Mouse (Mus musculus): ENCODE measurements around the gene Gm37240. TPM values are rescaled to one million over a fixed set of nuclear protein-coding genes. Genes with fewer than 3 reads are reported as not detected.

Gm37240 gene
- polyA plus RNA-seq, 1 experiment from 2014 or later = 0.21 TPM

- H3K27me3 ChIP-seq = no peaks in the 10 kb centered on the region
- no peaks in the 10 kb centered on the region for H3K9me3 ChIP-seq (replicated peaks)
- no peak overlapping the region for H3K4me3 ChIP-seq (replicated peaks)
- no peak overlapping the region for H3K9ac ChIP-seq
- H3K4me1 ChIP-seq (replicated peaks) = no peaks in the 10 kb centered on the region
- no peak overlapping the region for H3K27ac ChIP-seq
- no peak overlapping the region for H3K4me2 ChIP-seq
- DNase-seq = no peak
- 52% methylated on average over 13 of the region's 13 CpGs for WGBS (ENCODE audit: insufficient replicate concordance)
- no peaks in the 10 kb centered on the region for H3K36me3 ChIP-seq
- ATAC-seq (ENCODE audit: low read depth) = no peak
These were observed 509.2 kb downstream of the Gm37240 start for GRCm38 (mm10) chr3:85377946-85378702.

- Histone ChIP-seq H3K27ac (no peak overlapping the region), H3K4me2 (no peak overlapping the region), H3K36me3 (no peaks in the 10 kb centered on the region), H3K4me3 (replicated peaks) (no peak overlapping the region), H3K9ac (no peak overlapping the region), H3K4me1 (replicated peaks) (no peaks in the 10 kb centered on the region), H3K27me3 (no peaks in the 10 kb centered on the region), H3K9me3 (replicated peaks) (no peaks in the 10 kb centered on the region)
- DNase-seq (no peak), ATAC-seq (ENCODE audit: low read depth) (no peak)
- 63% methylated on average over 3 of the region's 3 CpGs for WGBS (ENCODE audit: insufficient replicate concordance)
These were observed 509.8 kb downstream of the Gm37240 start for GRCm38 (mm10) chr3:85377505-85377904.

GRCm38 (mm10) chr3:85376541-85376940 lies 510.8 kb downstream of the Gm37240 start:
- Histone ChIP-seq H3K9ac (no peak overlapping the region), H3K27ac (no peak overlapping the region), H3K4me1 (replicated peaks) (no peaks in the 10 kb centered on the region), H3K27me3 (no peaks in the 10 kb centered on the region), H3K36me3 (no peaks in the 10 kb centered on the region), H3K4me2 (no peak overlapping the region), H3K9me3 (replicated peaks) (no peaks in the 10 kb centered on the region), H3K4me3 (replicated peaks) (no peak overlapping the region)
- DNase-seq = no peak
- no peak for ATAC-seq (ENCODE audit: low read depth)
- 74% methylated on average over 2 of the region's 2 CpGs for WGBS (ENCODE audit: insufficient replicate concordance)

- Histone ChIP-seq H3K4me3 (replicated peaks) (no peak overlapping the region), H3K27ac (no peak overlapping the region), H3K9ac (no peak overlapping the region), H3K4me2 (no peak overlapping the region), H3K36me3 (no peaks in the 10 kb centered on the region), H3K9me3 (replicated peaks) (no peaks in the 10 kb centered on the region), H3K27me3 (no peaks in the 10 kb centered on the region), H3K4me1 (replicated peaks) (no peaks in the 10 kb centered on the region)
- no peak for ATAC-seq (ENCODE audit: low read depth)
- WGBS (ENCODE audit: insufficient replicate concordance) = 26% methylated on average over 3 of the region's 3 CpGs
- DNase-seq = no peak
These were observed 514.3 kb downstream of the Gm37240 start for GRCm38 (mm10) chr3:85373039-85373438.

GRCm38 (mm10) chr3:85369847-85370246 lies 517.5 kb downstream of the Gm37240 start:
- WGBS (ENCODE audit: insufficient replicate concordance) = 74% methylated on average over 10 of the region's 10 CpGs
- DNase-seq = no peak
- H3K9ac ChIP-seq = no peak overlapping the region

GRCm38 (mm10) chr3:85369157-85369556 lies 518.2 kb downstream of the Gm37240 start:
- DNase-seq = no peak
- H3K4me3 ChIP-seq (replicated peaks) = no peak overlapping the region
- ATAC-seq (ENCODE audit: low read depth) = no peak
- H3K9ac ChIP-seq = no peak overlapping the region
- H3K4me1 ChIP-seq (replicated peaks) = no peaks in the 10 kb centered on the region
- 75% methylated on average over 5 of the region's 5 CpGs for WGBS (ENCODE audit: insufficient replicate concordance)
- no peak overlapping the region for H3K4me2 ChIP-seq
- H3K9me3 ChIP-seq (replicated peaks) = no peaks in the 10 kb centered on the region
- no peak overlapping the region for H3K27ac ChIP-seq
- H3K36me3 ChIP-seq = no peaks in the 10 kb centered on the region
- no peaks in the 10 kb centered on the region for H3K27me3 ChIP-seq

More at GRCm38 (mm10) chr3:85369847-85370246, 517.5 kb downstream of the Gm37240 start:
- H3K4me3 ChIP-seq (replicated peaks) = no peak overlapping the region
- no peaks in the 10 kb centered on the region for H3K27me3 ChIP-seq
- H3K4me1 ChIP-seq (replicated peaks) = no peaks in the 10 kb centered on the region
- no peak for ATAC-seq (ENCODE audit: low read depth)
- H3K4me2 ChIP-seq = no peak overlapping the region
- H3K9me3 ChIP-seq (replicated peaks) = no peaks in the 10 kb centered on the region
- no peaks in the 10 kb centered on the region for H3K36me3 ChIP-seq
- no peak overlapping the region for H3K27ac ChIP-seq

- DNase-seq = no peak
- no peaks in the 10 kb centered on the region for H3K27me3 ChIP-seq
These were observed 518.8 kb downstream of the Gm37240 start for GRCm38 (mm10) chr3:85368354-85369120.

GRCm38 (mm10) chr3:85364591-85365343 lies 522.6 kb downstream of the Gm37240 start:
- H3K9me3 ChIP-seq (replicated peaks) = no peaks in the 10 kb centered on the region
- H3K36me3 ChIP-seq = no peaks in the 10 kb centered on the region
- no peak for DNase-seq
- no peak overlapping the region for H3K4me2 ChIP-seq
- no peaks in the 10 kb centered on the region for H3K4me1 ChIP-seq (replicated peaks)
- H3K27me3 ChIP-seq = no peaks in the 10 kb centered on the region
- WGBS (ENCODE audit: insufficient replicate concordance) = 49% methylated on average over 5 of the region's 5 CpGs
- no peak for ATAC-seq (ENCODE audit: low read depth)
- H3K27ac ChIP-seq = no peak overlapping the region
- H3K4me3 ChIP-seq (replicated peaks) = no peak overlapping the region
- no peak overlapping the region for H3K9ac ChIP-seq

More at GRCm38 (mm10) chr3:85368354-85369120, 518.8 kb downstream of the Gm37240 start:
- Histone ChIP-seq H3K4me1 (replicated peaks) (no peaks in the 10 kb centered on the region), H3K4me3 (replicated peaks) (no peak overlapping the region), H3K9ac (no peak overlapping the region), H3K4me2 (no peak overlapping the region), H3K36me3 (no peaks in the 10 kb centered on the region), H3K9me3 (replicated peaks) (no peaks in the 10 kb centered on the region), H3K27ac (no peak overlapping the region)
- ATAC-seq (ENCODE audit: low read depth) = no peak
- WGBS (ENCODE audit: insufficient replicate concordance) = 65% methylated on average over 16 of the region's 16 CpGs

GRCm38 (mm10) chr3:85362883-85363282 lies 524.4 kb downstream of the Gm37240 start:
- Histone ChIP-seq H3K36me3 (no peaks in the 10 kb centered on the region), H3K27ac (no peak overlapping the region), H3K4me1 (replicated peaks) (no peaks in the 10 kb centered on the region), H3K27me3 (no peaks in the 10 kb centered on the region), H3K4me3 (replicated peaks) (no peak overlapping the region), H3K9me3 (replicated peaks) (no peaks in the 10 kb centered on the region), H3K4me2 (no peak overlapping the region), H3K9ac (no peak overlapping the region)
- DNase-seq (no peak), ATAC-seq (ENCODE audit: low read depth) (no peak)
- 84% methylated on average over 7 of the region's 7 CpGs for WGBS (ENCODE audit: insufficient replicate concordance)

GRCm38 (mm10) chr3:85356373-85356772 lies 530.9 kb downstream of the Gm37240 start:
- DNase-seq = no peak
- no peaks in the 10 kb centered on the region for H3K4me1 ChIP-seq (replicated peaks)
- H3K9ac ChIP-seq = no peak overlapping the region
- H3K27ac ChIP-seq = no peak overlapping the region
- H3K9me3 ChIP-seq (replicated peaks) = no peaks in the 10 kb centered on the region
- no peak overlapping the region for H3K4me3 ChIP-seq (replicated peaks)
- ATAC-seq (ENCODE audit: low read depth) = no peak
- no peaks in the 10 kb centered on the region for H3K27me3 ChIP-seq
- WGBS (ENCODE audit: insufficient replicate concordance) = 59% methylated on average over 3 of the region's 3 CpGs
- H3K4me2 ChIP-seq = no peak overlapping the region
- no peaks in the 10 kb centered on the region for H3K36me3 ChIP-seq

- ATAC-seq (ENCODE audit: low read depth) = no peak
- Histone ChIP-seq H3K27me3 (no peaks in the 10 kb centered on the region), H3K36me3 (no peaks in the 10 kb centered on the region), H3K9ac (no peak overlapping the region), H3K27ac (no peak overlapping the region), H3K4me2 (no peak overlapping the region), H3K4me3 (replicated peaks) (no peak overlapping the region), H3K9me3 (replicated peaks) (no peaks in the 10 kb centered on the region), H3K4me1 (replicated peaks) (no peaks in the 10 kb centered on the region)
- DNase-seq = no peak
- WGBS (ENCODE audit: insufficient replicate concordance) = 55% methylated on average over 6 of the region's 6 CpGs
These were observed 539.3 kb downstream of the Gm37240 start for GRCm38 (mm10) chr3:85348021-85348420.

Measured in liver, embryonic 13.5 days (tissue).